Mouse (Mus musculus) megakaryocyte progenitor cell, adult 5-6 weeks (primary cell): ENCODE measurements at regions not wholly inside any gene's neighbourhood (a gene's known extent, or its start where the extent isn't known, plus 50 kb on each side); places are given as distances from the start of the nearest gene placed in this dataset.

Source experiments
- ATAC-seq: replicated peaks from 2 replicates; pipeline ENCODE4 v1.8.0; 2016; ENCODE audit warnings: mild to moderate bottlenecking, moderate TSS enrichment, inconsistent platforms; ENCODE audit not compliant: poor library complexity

DNA sequence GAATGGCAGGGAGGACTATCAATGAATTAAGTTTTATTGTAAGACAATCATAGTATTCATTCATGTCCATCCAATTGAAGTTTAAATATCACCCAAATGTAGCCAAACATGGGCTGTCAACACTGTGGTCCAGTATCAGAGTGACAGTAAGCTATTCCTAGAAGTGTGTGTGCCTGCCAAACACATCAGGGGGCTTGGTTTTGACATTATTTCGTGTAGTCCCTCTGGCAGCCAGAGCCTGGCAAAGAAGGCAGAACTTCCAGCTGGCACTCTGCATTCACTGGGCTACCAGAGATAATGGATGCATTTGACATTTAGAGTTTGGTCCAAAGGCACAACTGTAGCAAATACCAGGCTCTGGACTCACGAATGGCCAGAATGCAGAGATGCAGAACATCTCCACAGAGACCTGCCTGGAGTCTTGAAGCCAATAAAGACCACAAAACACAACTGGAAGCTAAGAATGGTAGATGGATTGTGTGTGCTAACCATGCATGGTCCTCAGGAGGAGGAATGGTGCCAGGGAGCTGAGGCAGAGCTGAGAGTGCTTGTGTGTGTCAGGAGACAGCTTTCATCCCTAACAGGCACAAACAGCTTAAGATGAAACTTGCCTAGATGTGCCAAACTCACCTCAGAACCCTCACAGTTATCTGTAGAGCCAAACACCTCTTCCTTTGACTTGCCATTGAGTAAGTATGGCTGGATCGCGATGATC, 210.9 kb downstream of the Lrig3 start:
- ATAC-seq, result no peak

DNA sequence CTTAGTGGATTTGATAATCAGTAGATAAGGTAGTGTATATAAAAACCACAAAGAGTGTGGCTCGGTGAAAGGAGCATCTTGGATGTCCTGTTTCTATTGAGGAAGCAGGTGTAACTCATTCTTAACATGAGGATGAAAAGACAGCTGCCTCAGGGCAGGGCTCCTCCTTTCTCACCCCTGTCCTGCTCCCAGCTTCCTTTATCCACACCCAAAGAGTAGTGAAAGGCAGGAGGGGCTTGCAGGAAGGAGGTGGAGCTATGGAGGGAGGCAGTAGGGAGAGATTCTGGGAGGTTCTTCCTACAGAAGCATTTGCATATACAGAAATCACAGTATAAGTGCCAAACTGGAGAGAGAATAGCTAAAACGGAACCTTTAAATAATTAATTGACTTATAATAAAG, 216.4 kb downstream of the Lrig3 start:
- no peak for ATAC-seq

DNA sequence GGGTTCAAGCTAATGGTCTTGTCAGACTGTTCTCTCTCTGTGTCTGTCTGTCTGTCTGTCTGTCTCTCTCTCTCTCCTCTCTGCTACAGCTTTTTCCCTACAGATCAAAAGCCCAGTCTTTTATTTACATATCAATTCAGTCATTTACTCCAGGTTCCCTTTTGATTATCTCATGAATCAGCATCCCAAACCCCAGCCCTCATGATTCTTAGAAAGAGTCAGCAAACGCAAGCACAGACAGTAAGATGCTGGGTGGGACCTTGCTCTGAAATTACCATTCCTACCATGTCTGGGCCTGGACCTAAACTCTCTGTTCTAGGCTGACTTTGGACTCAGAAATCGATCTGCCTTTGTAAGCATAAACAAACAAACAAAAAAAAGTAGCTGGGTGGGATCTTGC, 218.0 kb downstream of the Lrig3 start:
- no peak for ATAC-seq

DNA sequence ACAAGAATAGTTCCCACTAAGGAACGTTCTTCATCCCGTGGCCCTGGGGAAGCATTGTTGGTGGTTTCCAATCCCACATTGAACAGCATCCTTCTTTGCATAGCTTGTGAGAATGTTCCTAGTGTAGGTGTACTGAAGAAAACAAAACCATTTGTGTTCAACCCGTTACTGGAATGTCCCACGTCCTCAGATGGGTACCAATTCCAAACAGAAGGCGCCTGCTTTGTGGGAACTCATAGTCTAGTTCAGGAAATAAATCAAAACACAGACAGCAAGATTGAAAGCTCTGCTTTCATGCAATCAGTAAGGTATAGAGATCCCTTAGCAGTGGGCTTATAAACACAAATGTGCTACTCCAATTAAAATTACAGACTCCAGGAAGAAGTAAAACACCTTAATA, 219.4 kb downstream of the Lrig3 start:
- ATAC-seq, result no peak

DNA sequence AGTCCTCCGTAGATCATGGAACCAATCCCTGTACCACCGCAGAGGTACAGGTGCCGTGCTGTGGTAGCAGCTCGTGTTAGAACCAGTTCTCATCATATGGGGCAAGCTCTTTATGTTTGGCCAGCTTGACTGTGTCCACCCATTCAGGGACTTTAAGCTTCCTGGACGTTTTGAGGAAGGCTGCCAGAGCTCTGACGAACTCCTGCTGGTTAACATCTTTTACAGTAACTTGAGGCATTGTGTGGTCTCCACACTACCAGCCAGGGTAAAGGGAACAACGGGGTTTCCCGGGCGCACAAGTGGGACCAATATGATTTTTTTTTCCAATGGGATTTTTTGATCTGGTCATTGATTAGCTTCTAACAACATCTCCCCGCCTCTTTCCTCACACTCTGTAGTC, 220.1 kb downstream of the Lrig3 start:
- ATAC-seq, result no peak

DNA sequence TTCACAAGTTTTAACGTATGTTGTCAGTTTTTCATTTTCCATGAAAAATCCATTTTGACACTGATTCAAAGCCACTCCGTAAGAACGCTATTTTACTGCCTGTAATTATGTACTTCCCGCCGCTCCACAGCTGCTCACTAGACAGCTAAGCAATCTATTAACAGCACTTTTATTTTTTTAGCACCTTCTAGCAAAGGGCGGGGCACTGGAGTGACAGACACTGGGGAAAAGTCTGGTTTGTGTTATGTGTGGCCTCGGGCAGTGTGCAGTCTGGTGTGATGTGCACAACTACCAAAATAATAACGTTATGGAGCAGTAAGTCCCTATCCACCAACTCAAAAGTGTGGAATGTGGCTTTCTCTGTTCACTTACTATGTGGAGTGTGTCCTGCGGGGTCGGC, 223.0 kb downstream of the Lrig3 start:
- no peak for ATAC-seq
